Mouse (Mus musculus) bone marrow, adult 2 months (tissue): Measurements from ENCODE around the gene Ucp3.

Experiments
- CTCF ChIP-seq: fragments of 200-500 bp; IDR thresholded peaks from 2 replicates; pipeline ENCODE4 v1.5.1; 2011; ENCODE audit warnings: low read length, control low read depth; ENCODE audit not compliant: control insufficient read depth, insufficient read depth
- POLR2A ChIP-seq: fragments of 200-500 bp; IDR thresholded peaks from 2 replicates; pipeline ENCODE4 v1.6.1; 2011; ENCODE audit warnings: low read depth, mild to moderate bottlenecking, control low read depth, low read length, borderline replicate concordance; ENCODE audit not compliant: control insufficient read depth

GRCm38 (mm10) chr7:100492391-100493116 lies 19.8 kb downstream of the Ucp3 start:
- TF ChIP-seq POLR2A (no peak; the same call in 1 of the 2 replicates), CTCF (no peak)
